Mouse (Mus musculus): Measurements from ENCODE around the gene Rps27l. TPM values are rescaled to one million over a fixed set of nuclear protein-coding genes. Genes with fewer than 3 reads are reported as not detected.

The Rps27l gene
- polyA plus RNA-seq, 1 experiment: 36.3 TPM

GRCm38 (mm10) chr9:66937507-66937906, 8.4 kb upstream of the Rps27l start:
- H3K4me3 ChIP-seq (replicated peaks; ENCODE audit: extremely low read depth, low read depth, low read length): no peak overlapping the region
- H3K4me1 ChIP-seq (ENCODE audit: control insufficient read depth, insufficient read depth, low read length): no peaks in the 10 kb centered on the region; the same call in 1 of the 2 replicates
- DNase-seq: no peak
- WGBS: 52% methylated on average over 8 of the region's 8 CpGs
- TF ChIP-seq POLR2A (IDR thresholded peaks at IDR 0.05; ENCODE audit: borderline replicate concordance, extremely low read depth, low read depth, low read length): no peak
- no peak for TF ChIP-seq CTCF (IDR thresholded peaks at IDR 0.05; ENCODE audit: insufficient read depth, low read length)

GRCm38 (mm10) chr9:66938836-66939235, 7.0 kb upstream of the Rps27l start:
- Histone ChIP-seq H3K4me3 (replicated peaks; ENCODE audit: extremely low read depth, low read depth, low read length) (no peak overlapping the region), H3K4me1 (ENCODE audit: control insufficient read depth, insufficient read depth, low read length) (no peaks in the 10 kb centered on the region; the same call in 1 of the 2 replicates)
- WGBS: 3% methylated on average over 4 of the region's 4 CpGs
- TF ChIP-seq POLR2A (IDR thresholded peaks at IDR 0.05; ENCODE audit: borderline replicate concordance, extremely low read depth, low read depth, low read length): no peak
- TF ChIP-seq CTCF (IDR thresholded peaks at IDR 0.05; ENCODE audit: insufficient read depth, low read length): peak; percentile 66
- no peak for DNase-seq

DNA sequence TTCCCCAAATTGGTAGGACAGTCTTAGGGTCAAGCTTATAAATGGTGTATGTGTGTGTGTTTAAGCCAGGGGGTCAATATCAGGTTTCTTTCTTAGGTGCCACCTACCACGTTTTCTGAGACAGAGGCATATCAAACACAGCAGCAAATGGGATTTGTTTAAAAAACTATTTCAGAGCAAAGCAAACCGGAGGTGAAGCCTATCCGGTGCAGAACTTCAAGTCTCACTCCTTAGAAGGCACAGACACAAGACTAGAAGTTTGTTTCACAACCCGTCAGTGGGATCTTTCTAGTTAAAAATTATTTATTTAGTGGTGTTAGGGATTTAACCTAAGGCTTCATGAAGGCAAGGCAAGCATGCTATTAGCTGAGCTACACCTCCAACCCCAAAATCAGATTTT, 725 bp upstream of the Rps27l start:
- WGBS: 9% methylated on average over 4 of the region's 4 CpGs
- TF ChIP-seq CTCF (IDR thresholded peaks at IDR 0.05; ENCODE audit: insufficient read depth, low read length) (no peak), POLR2A (IDR thresholded peaks at IDR 0.05; ENCODE audit: borderline replicate concordance, extremely low read depth, low read depth, low read length) (no peak)
- peaks cover 2% of the 10 kb centered on the region; the same call in 1 of the 2 replicates for H3K4me1 ChIP-seq (ENCODE audit: control insufficient read depth, insufficient read depth, low read length)
- no peak for DNase-seq
- H3K4me3 ChIP-seq (replicated peaks; ENCODE audit: extremely low read depth, low read depth, low read length): peak overlapping the region; percentile 61

GRCm38 (mm10) chr9:66948536-66948935, 2.6 kb downstream of the Rps27l start:
- WGBS: 92% methylated on average over 2 of the region's 2 CpGs
- H3K4me3 ChIP-seq (replicated peaks; ENCODE audit: extremely low read depth, low read depth, low read length): no peak overlapping the region
- DNase-seq: no peak
- TF ChIP-seq POLR2A (IDR thresholded peaks at IDR 0.05; ENCODE audit: borderline replicate concordance, extremely low read depth, low read depth, low read length): no peak
- no peak for TF ChIP-seq CTCF (IDR thresholded peaks at IDR 0.05; ENCODE audit: insufficient read depth, low read length)
- H3K4me1 ChIP-seq (ENCODE audit: control insufficient read depth, insufficient read depth, low read length): peaks cover 2% of the 10 kb centered on the region; the same call in 1 of the 2 replicates

- DNase-seq: no peak
- Histone ChIP-seq H3K4me1 (ENCODE audit: control insufficient read depth, insufficient read depth, low read length) (no peaks in the 10 kb centered on the region), H3K4me3 (replicated peaks; ENCODE audit: extremely low read depth, low read depth, low read length) (no peak overlapping the region)
- TF ChIP-seq CTCF (IDR thresholded peaks at IDR 0.05; ENCODE audit: insufficient read depth, low read length) (no peak), POLR2A (IDR thresholded peaks at IDR 0.05; ENCODE audit: borderline replicate concordance, extremely low read depth, low read depth, low read length) (no peak)
- 78% methylated on average over 8 of the region's 8 CpGs for WGBS
These were observed 6.4 kb downstream of the Rps27l start for GRCm38 (mm10) chr9:66952321-66952720.

GRCm38 (mm10) chr9:66952886-66953285, 7.0 kb downstream of the Rps27l start:
- WGBS: 64% methylated on average over 2 of the region's 2 CpGs
- no peak overlapping the region for H3K4me3 ChIP-seq (replicated peaks; ENCODE audit: extremely low read depth, low read depth, low read length)
- no peaks in the 10 kb centered on the region for H3K4me1 ChIP-seq (ENCODE audit: control insufficient read depth, insufficient read depth, low read length)
- TF ChIP-seq CTCF (IDR thresholded peaks at IDR 0.05; ENCODE audit: insufficient read depth, low read length) (no peak), POLR2A (IDR thresholded peaks at IDR 0.05; ENCODE audit: borderline replicate concordance, extremely low read depth, low read depth, low read length) (no peak)
- no peak for DNase-seq

DNA sequence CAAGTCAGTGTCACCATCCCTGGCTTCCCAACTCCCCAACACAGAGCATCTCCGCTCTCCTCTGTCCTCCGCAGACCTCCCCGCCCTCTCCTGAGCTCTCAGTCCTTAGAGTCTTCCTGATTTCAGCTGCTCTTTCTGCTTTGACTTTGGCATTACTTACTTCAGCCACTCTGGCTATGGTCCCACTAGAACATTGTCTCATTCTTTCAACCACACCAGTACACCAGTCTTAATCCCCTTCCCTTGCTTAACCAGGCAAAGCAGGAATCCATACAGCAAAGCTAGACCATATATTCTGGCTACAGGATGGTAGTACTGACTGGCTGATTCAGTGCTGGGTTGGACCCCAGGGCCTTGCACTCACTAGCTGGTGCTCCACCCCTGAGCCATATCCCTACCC, 11.6 kb downstream of the Rps27l start:
- Histone ChIP-seq H3K4me3 (replicated peaks; ENCODE audit: extremely low read depth, low read depth, low read length) (no peak overlapping the region), H3K4me1 (ENCODE audit: control insufficient read depth, insufficient read depth, low read length) (no peaks in the 10 kb centered on the region)
- TF ChIP-seq POLR2A (IDR thresholded peaks at IDR 0.05; ENCODE audit: borderline replicate concordance, extremely low read depth, low read depth, low read length) (no peak), CTCF (IDR thresholded peaks at IDR 0.05; ENCODE audit: insufficient read depth, low read length) (no peak)
- 95% methylated on average over 3 of the region's 3 CpGs for WGBS
- no peak for DNase-seq

DNA sequence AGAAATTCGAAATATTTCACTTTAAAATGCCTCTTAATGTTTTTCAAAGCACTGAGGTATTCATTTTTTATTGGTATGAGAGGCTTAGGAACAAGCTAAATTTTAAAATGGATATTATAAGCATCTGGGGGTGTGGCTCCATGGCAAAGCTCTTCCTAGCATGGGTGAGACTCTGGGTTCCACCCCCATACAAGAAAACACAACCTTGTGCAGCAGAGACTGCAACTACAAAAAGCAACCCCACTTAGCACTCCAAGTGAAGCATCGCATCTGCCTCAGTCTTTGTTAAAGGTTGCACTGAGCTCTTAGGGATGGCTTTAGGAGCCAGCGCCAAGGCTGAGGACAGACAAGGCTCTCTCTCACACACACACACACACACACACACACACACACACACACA, 15.6 kb downstream of the Rps27l start:
- Histone ChIP-seq H3K4me3 (replicated peaks; ENCODE audit: extremely low read depth, low read depth, low read length) (no peak overlapping the region), H3K4me1 (ENCODE audit: control insufficient read depth, insufficient read depth, low read length) (no peaks in the 10 kb centered on the region)
- no peak for TF ChIP-seq CTCF (IDR thresholded peaks at IDR 0.05; ENCODE audit: insufficient read depth, low read length)
- no peak for TF ChIP-seq POLR2A (IDR thresholded peaks at IDR 0.05; ENCODE audit: borderline replicate concordance, extremely low read depth, low read depth, low read length)
- DNase-seq: no peak
- WGBS: 74% methylated on average over 3 of the region's 3 CpGs

DNA sequence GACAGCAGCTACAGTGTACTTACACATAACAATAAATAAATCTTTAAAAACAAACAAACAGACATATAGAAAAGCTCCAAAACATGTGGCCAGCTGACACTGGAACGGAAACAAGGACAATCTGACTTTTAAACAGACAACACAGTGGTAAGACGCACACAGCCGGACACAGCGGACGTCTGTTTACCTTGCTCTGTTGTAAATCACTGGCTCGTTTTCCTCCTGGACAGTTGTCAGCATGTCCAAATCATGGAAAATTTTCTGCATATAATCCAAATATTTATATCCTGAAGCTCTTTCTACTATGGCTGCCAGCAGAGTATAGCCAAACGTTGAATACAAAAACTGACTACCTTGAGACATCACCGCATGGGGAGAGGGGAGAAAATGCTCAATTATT, 21.6 kb downstream of the Rps27l start:
- 52% methylated on average over 8 of the region's 8 CpGs for WGBS
- TF ChIP-seq CTCF (IDR thresholded peaks at IDR 0.05; ENCODE audit: insufficient read depth, low read length): no peak
- TF ChIP-seq POLR2A (IDR thresholded peaks at IDR 0.05; ENCODE audit: borderline replicate concordance, extremely low read depth, low read depth, low read length): no peak
- H3K4me3 ChIP-seq (replicated peaks; ENCODE audit: extremely low read depth, low read depth, low read length): no peak overlapping the region
- H3K4me1 ChIP-seq (ENCODE audit: control insufficient read depth, insufficient read depth, low read length): no peaks in the 10 kb centered on the region
- DNase-seq: no peak

GRCm38 (mm10) chr9:66971116-66971515, 25.2 kb downstream of the Rps27l start:
- no peak for DNase-seq
- no peak overlapping the region for H3K4me3 ChIP-seq (replicated peaks; ENCODE audit: extremely low read depth, low read depth, low read length)
- no peak for TF ChIP-seq CTCF (IDR thresholded peaks at IDR 0.05; ENCODE audit: insufficient read depth, low read length)
- TF ChIP-seq POLR2A (IDR thresholded peaks at IDR 0.05; ENCODE audit: borderline replicate concordance, extremely low read depth, low read depth, low read length): no peak
- H3K4me1 ChIP-seq (ENCODE audit: control insufficient read depth, insufficient read depth, low read length): peaks cover 2% of the 10 kb centered on the region; the same call in 1 of the 2 replicates
- 88% methylated on average over 8 of the region's 8 CpGs for WGBS
